In genomic region chr8:105464595-105464994, GRCm38 (mm10) we compare ENCODE assay signal across 16 mouse cellular contexts. TPM values are rescaled to one million over a fixed set of nuclear protein-coding genes. Genes with fewer than 3 reads are reported as not detected.
DNase-seq lines count a peak whose midpoint lies in the region; ATAC-seq and TF ChIP-seq lines count a peak whose summit lies in the region.
"Had no signal": no experiment of that assay in that cellular context is flagged by ENCODE, and none has a peak within 500 bp of the region (broad histone marks: within the 10 kb centered on the region; RNA-seq: fewer than 3 reads in every experiment).

No protein-coding gene starts in this region.

- no peak for TF ChIP-seq CTCF in left cerebral cortex, adult 2 months (IDR thresholded peaks at IDR 0.05)

- peaks cover 9% of the 10 kb centered on the region; the same call in 1 of the 2 replicates for H3K36me3 ChIP-seq in forebrain, embryonic 10.5 days (replicated peaks)
- peaks cover 4% of the 10 kb centered on the region for H3K36me3 ChIP-seq in forebrain, embryonic 12.5 days (replicated peaks)
- H3K36me3 ChIP-seq in forebrain, embryonic 15.5 days, result no peaks in the 10 kb centered on the region
- H3K36me3 ChIP-seq: embryonic facial prominence, embryonic 12.5 days had no signal

- H3K9me3 ChIP-seq in forebrain, embryonic 10.5 days, result no peaks in the 10 kb centered on the region
- no peaks in the 10 kb centered on the region for H3K9me3 ChIP-seq in forebrain, embryonic 12.5 days
- no peaks in the 10 kb centered on the region for H3K9me3 ChIP-seq in forebrain, embryonic 15.5 days
- H3K9me3 ChIP-seq: embryonic facial prominence, embryonic 12.5 days; megakaryocyte, embryonic 14.5 days had no signal

- no peak for ATAC-seq in forebrain, embryonic 12.5 days (ENCODE audit: low FRiP score)
- ATAC-seq in erythroid progenitor cell, adult 5-6 weeks (replicated peaks; ENCODE audit: low FRiP score, poor library complexity, severe bottlenecking), result peak; percentile 53; the same call in 1 of the 2 replicates
- no peak for ATAC-seq in forebrain, embryonic 15.5 days (replicated peaks)
- ATAC-seq: forebrain, embryonic 14.5 days had no signal

- peaks cover 35% of the 10 kb centered on the region for H3K4me1 ChIP-seq in forebrain, embryonic 10.5 days
- H3K4me1 ChIP-seq in forebrain, embryonic 12.5 days, result peaks cover 24% of the 10 kb centered on the region
- peaks cover 23% of the 10 kb centered on the region for H3K4me1 ChIP-seq in forebrain, embryonic 15.5 days

- 82% methylated on average over 7 of the region's 7 CpGs for WGBS in forebrain, embryonic 10.5 days
- 85% methylated on average over 7 of the region's 7 CpGs for WGBS in forebrain, embryonic 12.5 days
- 69% methylated on average over 7 of the region's 7 CpGs for WGBS in forebrain, embryonic 15.5 days

- H3K27me3 ChIP-seq in forebrain, embryonic 10.5 days (ENCODE audit: poor library complexity, severe bottlenecking), result 0 out of 2 replicates have a peak, but pooled peaks cover 6% of the 10 kb centered on the region
- no peaks in the 10 kb centered on the region for H3K27me3 ChIP-seq in forebrain, embryonic 12.5 days
- H3K27me3 ChIP-seq in forebrain, embryonic 15.5 days, result no peaks in the 10 kb centered on the region
- H3K27me3 ChIP-seq: embryonic facial prominence, embryonic 12.5 days had no signal

- H3K4me2 ChIP-seq in forebrain, embryonic 12.5 days, result no peak overlapping the region
- H3K4me2 ChIP-seq in forebrain, embryonic 15.5 days (replicated peaks), result no peak overlapping the region
- H3K4me2 ChIP-seq: embryonic facial prominence, embryonic 12.5 days had no signal

- H3K9ac ChIP-seq in forebrain, embryonic 12.5 days, result no peak overlapping the region
- H3K9ac ChIP-seq in forebrain, embryonic 15.5 days (replicated peaks), result no peak overlapping the region
- H3K9ac ChIP-seq: embryonic facial prominence, embryonic 12.5 days; liver, embryonic 14.5 days had no signal

- H3K4me3 ChIP-seq in forebrain, embryonic 10.5 days, result no peak overlapping the region
- H3K4me3 ChIP-seq in forebrain, embryonic 12.5 days (replicated peaks), result no peak overlapping the region
- no peak overlapping the region for H3K4me3 ChIP-seq in left cerebral cortex, adult 2 months
- H3K4me3 ChIP-seq in forebrain, embryonic 15.5 days, result no peak overlapping the region
- H3K4me3 ChIP-seq: embryonic facial prominence, embryonic 12.5 days; megakaryocyte, embryonic 14.5 days had no signal

- intact Hi-C loops in left cerebral cortex, postnatal 4 days (cut with DNase I), result no loop called here
- intact Hi-C loops in left cerebral cortex, adult 2 months (cut with DNase I), result no loop called here

- peak overlapping the region; percentile 13 for H3K27ac ChIP-seq in forebrain, embryonic 10.5 days
- H3K27ac ChIP-seq in forebrain, embryonic 12.5 days, result no peak overlapping the region
- H3K27ac ChIP-seq in left cerebral cortex, adult 2 months, result no peak overlapping the region
- H3K27ac ChIP-seq in forebrain, embryonic 15.5 days (replicated peaks), result no peak overlapping the region
- H3K27ac ChIP-seq: embryonic facial prominence, embryonic 12.5 days; liver, embryonic 14.5 days had no signal

- no peak for DNase-seq in forebrain, embryonic 10.5 days (ENCODE audit: extremely low spot score, low spot score)
- peak; percentile 78 for DNase-seq in left cerebral cortex, postnatal 4 days
- DNase-seq in left cerebral cortex, adult 2 months (ENCODE audit: extremely low spot score in 1 of 2, low spot score in 2 of 2), result no peak
- DNase-seq in cerebellum, adult 9-11 months, result peak; percentile 53
- DNase-seq in T-cell, adult 2 months (ENCODE audit: low spot score), result no peak
- DNase-seq: spleen, adult 18-20 months had no signal

RNA-seq across cellular contexts. Expression of gene Tppp3, which starts 6.7 kb away (rescaled TPM):
- 23.3 and 23.9 TPM in 2 replicates for polyA plus RNA-seq in forebrain, embryonic 10.5 days (2016; fragmentation: Nextera tagmentation; extraction: Ambion mirVana)
- 39.9 and 41.3 TPM in 2 replicates for polyA plus RNA-seq in forebrain, embryonic 12.5 days (2016; fragmentation: Nextera tagmentation; extraction: Ambion mirVana)
- 10 to 100 TPM; 67.5 to 67.6 TPM for total RNA-seq in left cerebral cortex, postnatal 4 days (2021)
- 10 to 100 TPM; 36.1 to 42.5 TPM for total RNA-seq in left cerebral cortex, adult 2 months (2021)
- 2.5 TPM in 1 of 2 replicates, not detected in the other for total RNA-seq in erythroid progenitor cell, adult 5-6 weeks (2015; ENCODE audit: low replicate concordance)
- total RNA-seq in erythroid progenitor cell, adult 5-6 weeks (2017; ENCODE audit: low replicate concordance), result 2.2 TPM in 1 of 2 replicates, not detected in the other
- polyA plus RNA-seq in forebrain, embryonic 15.5 days (2015; fragmentation: Nextera tagmentation; extraction: Ambion mirVana), result 35.1 and 54.8 TPM in 2 replicates

RNA-seq across cellular contexts. Expression of gene Zdhhc1, which starts 32.1 kb away (rescaled TPM):
- polyA plus RNA-seq in forebrain, embryonic 10.5 days (2016; fragmentation: Nextera tagmentation; extraction: Ambion mirVana), result 12.9 and 18.5 TPM in 2 replicates
- 24.7 and 26.1 TPM in 2 replicates for polyA plus RNA-seq in forebrain, embryonic 12.5 days (2016; fragmentation: Nextera tagmentation; extraction: Ambion mirVana)
- 10 to 100 TPM; 16.6 to 21.3 TPM for total RNA-seq in left cerebral cortex, postnatal 4 days (2021)
- 10 to 100 TPM; 43.0 to 48.7 TPM for total RNA-seq in left cerebral cortex, adult 2 months (2021)
- total RNA-seq in erythroid progenitor cell, adult 5-6 weeks (2015; ENCODE audit: low replicate concordance), result 2.5 TPM in 1 of 2 replicates, not detected in the other
- 0.39 TPM in 1 of 2 replicates, not detected in the other for total RNA-seq in erythroid progenitor cell, adult 5-6 weeks (2017; ENCODE audit: low replicate concordance)
- polyA plus RNA-seq in forebrain, embryonic 15.5 days (2015; fragmentation: Nextera tagmentation; extraction: Ambion mirVana), result 28.8 and 31.3 TPM in 2 replicates

RNA-seq across cellular contexts. Expression of gene Lrrc36, which starts 51.2 kb away (rescaled TPM):
- 0.36 and 0.93 TPM in 2 replicates for polyA plus RNA-seq in forebrain, embryonic 10.5 days (2016; fragmentation: Nextera tagmentation; extraction: Ambion mirVana)
- polyA plus RNA-seq in forebrain, embryonic 12.5 days (2016; fragmentation: Nextera tagmentation; extraction: Ambion mirVana), result 1.2 and 1.4 TPM in 2 replicates
- total RNA-seq in left cerebral cortex, postnatal 4 days (2021), result under 1 TPM; 0.40 to 0.64 TPM
- under 1 TPM in 1 of 2 experiments, not detected in 1; 0.27 TPM for total RNA-seq in left cerebral cortex, adult 2 months (2021)
- total RNA-seq in erythroid progenitor cell, adult 5-6 weeks (2015; ENCODE audit: low replicate concordance), result 1.4 TPM in 1 of 2 replicates, not detected in the other
- 1.2 TPM in 1 of 2 replicates, not detected in the other for total RNA-seq in erythroid progenitor cell, adult 5-6 weeks (2017; ENCODE audit: low replicate concordance)
- 0.52 and 0.88 TPM in 2 replicates for polyA plus RNA-seq in forebrain, embryonic 15.5 days (2015; fragmentation: Nextera tagmentation; extraction: Ambion mirVana)

RNA-seq across cellular contexts. Expression of gene Kctd19, which starts 51.3 kb away (rescaled TPM):
- polyA plus RNA-seq in forebrain, embryonic 10.5 days (2016; fragmentation: Nextera tagmentation; extraction: Ambion mirVana), result not detected in 2 replicates
- 0.13 TPM in 1 of 2 replicates, not detected in the other for polyA plus RNA-seq in forebrain, embryonic 12.5 days (2016; fragmentation: Nextera tagmentation; extraction: Ambion mirVana)
- total RNA-seq in left cerebral cortex, postnatal 4 days (2021), result not detected
- total RNA-seq in left cerebral cortex, adult 2 months (2021), result not detected
- total RNA-seq in erythroid progenitor cell, adult 5-6 weeks (2015; ENCODE audit: low replicate concordance), result not detected in 2 replicates
- total RNA-seq in erythroid progenitor cell, adult 5-6 weeks (2017; ENCODE audit: low replicate concordance), result not detected in 2 replicates
- 0.10 TPM in 1 of 2 replicates, not detected in the other for polyA plus RNA-seq in forebrain, embryonic 15.5 days (2015; fragmentation: Nextera tagmentation; extraction: Ambion mirVana)
- total RNA-seq: layer of hippocampus, postnatal 10 days; left cerebral cortex, postnatal 36 days had no signal
- polyA plus RNA-seq: embryonic facial prominence, embryonic 12.5 days; kidney, embryonic 16.5 days; liver, embryonic 14.5 days had no signal

RNA-seq across cellular contexts. Expression of gene Hsd11b2, which starts 54.0 kb away (rescaled TPM):
- polyA plus RNA-seq in forebrain, embryonic 10.5 days (2016; fragmentation: Nextera tagmentation; extraction: Ambion mirVana), result 12.3 and 15.6 TPM in 2 replicates
- 10.9 and 12.0 TPM in 2 replicates for polyA plus RNA-seq in forebrain, embryonic 12.5 days (2016; fragmentation: Nextera tagmentation; extraction: Ambion mirVana)
- total RNA-seq in left cerebral cortex, postnatal 4 days (2021), result not detected
- not detected for total RNA-seq in left cerebral cortex, adult 2 months (2021)
- total RNA-seq in erythroid progenitor cell, adult 5-6 weeks (2015; ENCODE audit: low replicate concordance), result not detected in 2 replicates
- total RNA-seq in erythroid progenitor cell, adult 5-6 weeks (2017; ENCODE audit: low replicate concordance), result not detected in 2 replicates
- 1.4 and 1.7 TPM in 2 replicates for polyA plus RNA-seq in forebrain, embryonic 15.5 days (2015; fragmentation: Nextera tagmentation; extraction: Ambion mirVana)

Comparison
In these comparisons a context has a peak if more than half of its experiments do, and no peak if none do; other contexts are left out.
1. DNase-seq: peak in left cerebral cortex, postnatal 4 days (single experiment) and cerebellum, adult 9-11 months (single experiment); none in forebrain, embryonic 10.5 days (single experiment), left cerebral cortex, adult 2 months (0 of 2) and T-cell, adult 2 months (single experiment).
2. RNA of gene Tppp3, which starts 6.7 kb away (total RNA-seq): 67.5 to 67.6 TPM in left cerebral cortex, postnatal 4 days and 36.1 to 42.5 TPM in left cerebral cortex, adult 2 months; 2.2 to 2.5 TPM in erythroid progenitor cell, adult 5-6 weeks; every median in the first group is over 10 times any median in the second.
3. RNA of gene Zdhhc1, which starts 32.1 kb away (total RNA-seq): 43.0 to 48.7 TPM in left cerebral cortex, adult 2 months and 16.6 to 21.3 TPM in left cerebral cortex, postnatal 4 days; 0.39 to 2.5 TPM in erythroid progenitor cell, adult 5-6 weeks; every median in the first group is over 4 times any median in the second.